Mouse (Mus musculus) layer of hippocampus, adult 2 months (tissue): ENCODE results near the gene Tnrc6c. TPM values are rescaled to one million over a fixed set of nuclear protein-coding genes. Genes with fewer than 3 reads are reported as not detected.

Experiments
- DNase-seq, 2 experiments: peaks; one replicate each; pipeline ENCODE4 v3.0.0; 2022; ENCODE audit warnings: low spot score in 2 of 2
- H3K27ac ChIP-seq: fragments of 200-600 bp; 2 replicates; pipeline ENCODE4 v1.8.1; 2022
- H3K4me3 ChIP-seq: fragments of 200-600 bp; 2 replicates; pipeline ENCODE4 v1.8.1; 2022; ENCODE audit warnings: mild to moderate bottlenecking
- CTCF ChIP-seq: fragments of 200-600 bp; conservative IDR thresholded peaks from 2 replicates; pipeline ENCODE4 v1.8.1; 2022; ENCODE audit warnings: antibody characterized with exemption, mild to moderate bottlenecking, moderate library complexity
- total RNA-seq, 2 experiments: library from RNA; stranded (reverse); gene quantifications; 2 replicates each; pipeline ENCODE4 v1.2.3; 2021

The Tnrc6c gene
- total RNA-seq, 2 experiments from 2014 or later: 74.7 to 82.1 TPM

DNA sequence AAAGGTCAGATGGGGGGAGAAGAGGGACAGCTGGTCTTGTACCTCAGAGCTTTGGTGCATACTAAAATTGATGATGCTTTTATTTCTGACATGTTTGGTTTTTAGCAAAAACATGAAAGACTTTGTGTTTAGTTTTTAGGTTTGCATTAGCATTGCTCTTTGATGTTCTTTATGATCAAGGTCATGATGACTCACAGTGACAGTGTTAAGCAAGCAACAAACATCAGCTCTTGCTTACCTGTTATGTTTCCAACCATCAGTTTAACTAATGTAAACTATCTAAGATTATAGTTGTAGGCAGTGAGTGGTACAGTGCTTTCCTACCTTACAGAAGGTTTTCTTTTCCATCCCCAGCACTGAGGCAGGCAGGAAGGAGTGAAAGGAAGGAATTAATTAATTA lies 12.5 kb downstream of the Tnrc6c start:
- H3K27ac ChIP-seq: no peak overlapping the region
- H3K4me3 ChIP-seq: no peak overlapping the region
- no peak for DNase-seq
- TF ChIP-seq CTCF: no peak

DNA sequence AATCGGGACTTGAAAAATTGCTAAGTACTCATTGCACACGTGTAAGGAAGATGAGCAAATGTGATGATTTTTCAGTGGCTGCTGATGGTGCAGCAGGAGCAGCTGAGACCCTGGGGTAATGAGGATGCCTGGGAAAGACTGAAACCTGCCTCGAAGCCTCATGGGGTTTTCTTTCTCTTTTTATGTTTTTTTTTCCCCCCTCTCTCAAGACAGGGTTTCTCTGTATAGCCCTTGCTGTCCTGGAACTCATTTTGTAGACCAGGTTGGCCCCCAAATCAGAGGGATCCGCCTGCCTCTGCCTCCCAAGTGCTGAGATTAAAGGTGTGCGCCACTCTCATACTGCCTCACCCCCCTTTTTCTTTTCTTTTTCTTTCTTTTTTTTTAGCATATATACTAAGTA lies 13.1 kb downstream of the Tnrc6c start:
- TF ChIP-seq CTCF: no peak
- DNase-seq: no peak
- H3K27ac ChIP-seq: no peak overlapping the region
- H3K4me3 ChIP-seq: no peak overlapping the region

DNA sequence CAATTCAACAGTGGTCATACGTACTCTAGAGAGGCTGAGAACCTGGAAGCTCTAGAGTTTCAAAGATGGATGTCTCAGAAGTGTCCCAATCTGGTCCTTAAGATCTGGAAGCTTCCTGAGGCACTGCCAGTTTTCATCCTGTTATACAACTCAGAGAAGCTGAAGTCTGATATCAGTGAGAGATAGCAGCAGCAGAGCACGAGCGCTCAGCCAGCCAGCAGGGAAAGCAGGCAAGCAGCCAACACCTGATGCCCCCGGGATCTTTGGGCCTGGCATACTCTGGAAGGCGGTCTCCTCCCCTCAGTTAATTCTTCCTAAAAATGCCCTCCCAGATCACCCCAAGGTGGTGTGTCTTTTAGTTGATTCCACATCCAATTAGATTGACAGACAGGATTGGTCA lies 13.7 kb downstream of the Tnrc6c start:
- Histone ChIP-seq H3K4me3 (no peak overlapping the region), H3K27ac (no peak overlapping the region)
- DNase-seq: no peak
- no peak for TF ChIP-seq CTCF

DNA sequence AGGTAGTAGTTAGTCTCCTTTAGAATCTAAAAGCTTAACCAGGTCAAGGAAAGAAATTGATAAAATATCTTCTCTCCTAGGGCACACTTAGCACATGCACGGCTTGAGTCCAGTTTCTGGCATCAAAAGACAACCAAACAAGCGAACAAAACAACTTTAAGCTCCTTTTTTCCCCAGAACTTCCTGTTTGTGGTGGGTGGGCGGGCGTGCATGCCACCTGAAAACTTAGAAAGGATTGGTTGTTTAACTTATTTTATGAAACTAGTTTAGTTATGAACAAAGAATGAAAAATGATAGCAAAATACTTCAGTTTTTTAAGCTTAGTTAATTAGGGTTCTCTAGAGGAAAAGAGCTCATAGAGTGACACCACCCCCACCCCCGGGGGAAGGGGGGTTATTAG lies 17.5 kb downstream of the Tnrc6c start:
- TF ChIP-seq CTCF: no peak
- H3K4me3 ChIP-seq: no peak overlapping the region
- DNase-seq: no peak
- H3K27ac ChIP-seq: no peak overlapping the region

DNA sequence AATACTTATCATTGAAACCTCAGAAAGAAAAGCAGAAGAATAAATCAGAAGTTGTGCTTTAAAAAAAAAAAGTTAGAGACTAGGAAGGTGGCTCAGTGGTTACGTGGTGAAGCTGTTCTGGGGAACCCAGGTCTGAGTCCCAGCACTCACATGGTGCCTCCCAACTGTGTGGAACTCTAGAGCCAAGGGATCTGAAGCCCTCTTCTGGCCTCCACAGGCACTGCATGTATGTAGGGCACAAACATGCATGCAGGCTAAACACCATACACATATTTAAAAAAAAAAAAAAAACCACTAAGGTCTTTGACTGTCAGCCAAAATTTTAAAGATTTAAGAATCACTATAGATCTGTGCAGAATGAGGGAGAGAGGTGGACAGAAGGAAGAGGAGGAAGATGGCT lies 20.4 kb downstream of the Tnrc6c start:
- Histone ChIP-seq H3K27ac (no peak overlapping the region), H3K4me3 (no peak overlapping the region)
- DNase-seq: no peak
- TF ChIP-seq CTCF: peak; percentile 50

DNA sequence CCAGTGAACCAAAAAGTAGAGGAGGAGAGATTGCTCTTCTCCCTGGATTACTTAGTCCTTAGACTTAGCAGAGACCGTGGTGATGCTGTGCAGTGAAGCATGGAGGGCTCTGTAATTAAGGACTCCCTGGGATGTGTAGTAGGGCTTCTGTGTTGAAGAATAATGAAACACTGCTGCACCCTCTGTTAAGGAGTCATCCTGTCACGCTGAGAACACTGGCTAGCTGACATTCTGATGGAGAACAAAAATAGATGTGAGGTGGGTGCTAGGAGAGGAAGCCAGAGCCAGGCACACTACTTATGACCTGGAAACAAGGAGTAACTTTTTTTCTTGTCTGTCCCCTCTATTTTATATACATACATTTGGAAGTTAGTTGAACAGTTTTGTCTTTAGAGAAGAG lies 22.6 kb downstream of the Tnrc6c start:
- no peak overlapping the region for H3K4me3 ChIP-seq
- TF ChIP-seq CTCF: no peak
- no peak overlapping the region for H3K27ac ChIP-seq
- no peak for DNase-seq

DNA sequence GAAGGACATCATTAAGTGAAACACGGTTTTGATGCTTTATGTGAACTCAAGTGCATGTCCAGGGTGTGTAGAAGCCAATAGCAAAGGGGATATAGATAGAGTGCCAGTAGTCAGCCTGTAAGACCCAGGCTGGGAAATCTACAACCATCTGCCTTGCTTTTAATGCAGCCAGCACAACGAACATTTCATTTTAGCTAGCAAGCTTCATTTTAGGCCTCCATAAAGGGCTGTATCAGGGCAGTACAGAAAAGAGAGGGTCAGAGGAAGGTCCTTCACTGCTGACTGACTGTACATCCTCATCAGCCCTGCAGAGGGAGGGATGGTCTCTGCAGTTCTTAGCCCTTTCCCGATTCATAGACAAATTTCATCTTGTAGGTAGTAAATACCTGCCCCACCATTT lies 23.0 kb downstream of the Tnrc6c start:
- no peak overlapping the region for H3K4me3 ChIP-seq
- DNase-seq: no peak
- peak; percentile 42 for TF ChIP-seq CTCF
- peak overlapping the region; percentile 53; the same call in 1 of the 2 replicates for H3K27ac ChIP-seq

DNA sequence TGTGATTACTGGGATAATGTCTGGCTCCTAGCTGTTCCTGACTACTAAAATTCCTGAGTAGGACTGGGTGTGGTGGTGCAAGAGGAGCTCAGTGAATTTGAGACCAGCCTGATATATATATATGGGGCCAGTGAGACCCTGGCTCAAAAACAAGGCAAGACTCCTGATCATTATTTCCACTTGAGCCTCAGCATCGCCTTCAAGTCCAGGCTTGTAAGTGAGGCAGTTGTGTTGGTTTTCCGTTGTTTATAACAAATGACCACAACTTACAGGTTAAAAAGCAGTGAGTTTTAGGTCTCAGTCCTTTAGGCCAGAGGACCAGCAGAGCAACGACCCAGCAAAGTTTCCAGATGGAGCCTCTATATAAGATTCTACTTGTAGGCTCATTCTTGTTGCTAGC lies 23.5 kb downstream of the Tnrc6c start:
- peak overlapping the region; percentile 53; the same call in 1 of the 2 replicates for H3K27ac ChIP-seq
- no peak overlapping the region for H3K4me3 ChIP-seq
- TF ChIP-seq CTCF: no peak
- no peak for DNase-seq

DNA sequence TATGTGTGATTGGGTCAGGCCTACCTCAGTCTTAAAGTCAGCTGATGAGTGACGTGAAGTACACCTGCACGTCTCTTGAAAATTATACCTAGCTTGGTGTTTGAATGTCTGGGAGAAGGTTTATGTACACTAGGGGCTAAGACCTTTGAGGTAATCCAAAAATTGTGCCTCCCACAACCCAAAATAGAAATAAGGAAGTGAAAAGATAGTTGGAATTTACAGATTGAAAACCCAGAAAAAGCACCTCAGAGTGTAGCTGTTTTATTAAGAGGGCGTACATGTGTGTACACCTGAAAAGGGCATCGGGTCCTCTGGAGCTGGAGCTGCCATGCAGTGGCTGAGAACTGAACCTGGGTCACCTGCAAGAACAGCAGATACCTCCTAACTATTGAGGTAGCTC lies 24.1 kb downstream of the Tnrc6c start:
- DNase-seq: no peak
- H3K4me3 ChIP-seq: no peak overlapping the region
- 0 out of 2 replicates have a peak overlapping the region, but pooled peaks have one; percentile 14 for H3K27ac ChIP-seq
- no peak for TF ChIP-seq CTCF

DNA sequence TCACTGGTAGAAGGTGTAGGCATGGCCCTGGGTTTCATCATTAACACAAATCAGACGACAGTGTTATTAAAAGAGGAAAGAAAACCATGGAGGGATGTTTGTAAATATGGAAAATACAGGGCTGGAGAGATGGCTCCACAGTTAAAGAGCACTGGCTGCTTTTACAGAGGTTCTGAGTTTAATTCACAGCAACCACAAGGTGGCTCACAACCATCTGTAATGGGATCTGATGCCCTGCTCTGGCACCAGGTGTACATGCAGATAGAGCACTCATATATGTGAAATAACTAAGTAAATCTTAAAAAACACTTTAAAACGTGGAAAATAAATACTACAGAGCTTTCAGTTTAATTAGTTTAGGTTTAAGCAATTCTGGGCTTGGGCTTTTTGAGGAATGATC lies 24.7 kb downstream of the Tnrc6c start:
- no peak for DNase-seq
- H3K27ac ChIP-seq: 0 out of 2 replicates have a peak overlapping the region, but pooled peaks have one; percentile 14
- peak; percentile 75 for TF ChIP-seq CTCF
- no peak overlapping the region for H3K4me3 ChIP-seq

DNA sequence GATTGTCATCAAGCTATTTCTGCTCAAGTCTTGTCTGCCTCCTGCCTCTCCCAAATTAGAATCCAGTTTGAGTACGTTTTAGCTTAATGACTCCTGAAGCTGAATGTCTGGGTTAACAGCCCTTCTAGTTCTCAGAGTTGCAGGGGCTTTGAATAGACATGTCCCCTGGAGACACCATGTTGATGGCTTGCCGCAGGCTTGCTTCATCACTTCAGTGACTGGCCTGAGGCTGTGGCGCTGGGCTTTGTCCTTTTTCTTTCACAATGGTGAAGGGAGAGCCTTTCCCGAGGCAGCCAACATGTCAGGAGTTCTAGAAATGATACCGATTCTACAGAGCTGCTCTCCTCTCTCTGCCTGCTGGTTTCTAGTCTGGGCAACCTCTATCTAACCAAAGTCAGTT lies 30.6 kb downstream of the Tnrc6c start:
- 0 out of 2 replicates have a peak overlapping the region, but pooled peaks have one; percentile 28 for H3K27ac ChIP-seq
- TF ChIP-seq CTCF: no peak

DNA sequence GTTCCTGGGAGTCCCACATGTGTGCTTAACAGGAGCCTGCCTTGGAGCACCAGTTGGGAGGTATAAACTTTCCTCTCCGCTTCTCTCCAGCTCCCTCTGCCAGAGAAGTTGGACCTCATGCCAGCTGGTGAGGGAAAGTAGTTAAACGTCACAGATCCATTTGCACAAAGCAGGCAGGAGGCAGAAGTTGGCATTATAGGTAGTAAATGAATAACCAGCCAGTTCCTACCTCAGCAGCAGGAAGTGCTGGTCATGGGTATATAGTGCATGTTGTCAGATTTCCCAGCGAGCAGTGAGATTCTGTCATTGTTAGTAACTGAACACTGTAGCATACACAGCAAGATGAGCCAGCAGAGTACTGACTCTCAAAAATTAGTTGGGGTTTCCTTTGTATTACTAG lies 31.4 kb downstream of the Tnrc6c start:
- TF ChIP-seq CTCF: no peak
- Histone ChIP-seq H3K4me3 (no peak overlapping the region), H3K27ac (no peak overlapping the region)
- peak; percentile 28 to 38 for DNase-seq

More for the DNA sequence above, 30.6 kb downstream of the Tnrc6c start:
- no peak overlapping the region for H3K4me3 ChIP-seq
- no peak for DNase-seq

DNA sequence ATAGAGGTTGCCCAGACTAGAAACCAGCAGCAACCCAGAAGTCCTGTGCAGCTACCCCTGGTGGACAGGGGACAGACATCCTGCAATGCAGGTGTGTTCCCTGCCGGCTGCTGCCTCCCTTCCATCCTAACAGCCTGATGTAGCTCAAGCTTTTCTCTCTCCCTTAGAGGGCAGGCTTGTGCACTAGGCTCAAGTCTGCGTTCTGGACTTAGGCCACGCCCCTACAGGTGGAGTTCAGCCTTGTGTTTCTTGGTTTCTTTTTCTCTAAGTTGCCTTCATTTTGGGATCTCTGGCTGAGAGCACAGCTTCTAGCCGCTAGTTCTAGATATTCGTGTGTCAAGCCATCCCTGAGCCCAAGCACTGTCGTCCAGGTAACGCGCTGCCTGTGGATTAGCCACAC lies 31.9 kb downstream of the Tnrc6c start:
- DNase-seq: no peak
- no peak overlapping the region for H3K27ac ChIP-seq
- H3K4me3 ChIP-seq: no peak overlapping the region
- peak; percentile 49 for TF ChIP-seq CTCF

DNA sequence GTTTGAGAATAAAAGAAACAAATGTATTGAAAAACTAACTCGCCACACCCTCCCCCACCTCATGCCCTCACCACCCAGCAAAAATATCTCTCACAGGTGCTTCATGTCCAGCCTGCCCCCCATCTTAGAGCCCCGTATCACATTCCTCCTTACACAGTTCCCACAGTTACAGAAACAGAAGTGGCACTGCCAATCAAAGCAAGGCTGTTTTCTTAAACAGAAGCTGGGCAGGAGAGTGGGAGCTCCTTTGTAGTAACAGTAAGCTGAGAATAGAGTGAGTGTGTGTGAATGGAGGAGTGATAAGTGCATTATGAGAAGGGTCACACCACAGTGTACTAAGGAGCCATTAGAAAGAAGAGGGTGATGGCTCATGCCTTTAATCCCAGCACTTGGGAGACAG lies 34.5 kb downstream of the Tnrc6c start:
- Histone ChIP-seq H3K27ac (no peak overlapping the region), H3K4me3 (no peak overlapping the region)
- DNase-seq: no peak
- no peak for TF ChIP-seq CTCF

DNA sequence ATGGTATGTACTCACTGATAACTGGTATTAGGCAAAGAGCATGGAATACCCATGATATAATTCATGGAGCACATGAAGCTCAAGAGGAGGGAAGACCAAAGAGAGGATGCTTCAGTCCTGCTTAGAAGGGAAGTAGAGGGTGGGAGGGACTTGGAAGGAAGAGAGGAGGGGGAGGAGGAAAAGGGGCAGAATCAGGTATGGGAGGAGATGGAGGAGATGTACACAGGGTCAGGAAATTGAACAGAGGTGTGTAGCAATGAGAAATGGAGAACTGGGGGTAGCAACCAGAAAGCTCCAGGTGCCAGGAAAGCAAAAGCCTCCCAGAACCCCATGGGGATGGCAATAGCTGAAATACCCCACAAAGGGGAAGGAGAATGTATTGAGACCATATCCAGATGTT lies 37.2 kb downstream of the Tnrc6c start:
- Histone ChIP-seq H3K27ac (no peak overlapping the region), H3K4me3 (no peak overlapping the region)
- DNase-seq: no peak
- no peak for TF ChIP-seq CTCF
